Mouse (Mus musculus): Measurements from ENCODE around the gene Pcsk4. TPM values are rescaled to one million over a fixed set of nuclear protein-coding genes. Genes with fewer than 3 reads are reported as not detected.
"Not testable (repeated sequence)": the region's sequence is repeated elsewhere in the genome, so short reads cannot be mapped to it uniquely, and the experiment has no call there.

Pcsk4 gene
- total RNA-seq, 2 experiments from 2014 or later = 0.83 TPM; not detected in 1

- ATAC-seq (ENCODE audit: poor library complexity, severe bottlenecking) = no peak
Observed at GRCm38 (mm10) chr10:80348981-80349380, 19.7 kb upstream of the Pcsk4 start.

GRCm38 (mm10) chr10:80348244-80348781, 19.0 kb upstream of the Pcsk4 start, which contains the start of gene Adamtsl5:
TSS of gene Adamtsl5 (minus strand) at chr10:80348412.
- peak; percentile 70 for ATAC-seq (ENCODE audit: poor library complexity, severe bottlenecking)

GRCm38 (mm10) chr10:80347514-80347967, 18.2 kb upstream of the Pcsk4 start:
- no peak for ATAC-seq (ENCODE audit: poor library complexity, severe bottlenecking)

- not testable (repeated sequence) for ATAC-seq (ENCODE audit: poor library complexity, severe bottlenecking)
Observed at GRCm38 (mm10) chr10:80345929-80346328, 16.6 kb upstream of the Pcsk4 start.

- no peak for ATAC-seq (ENCODE audit: poor library complexity, severe bottlenecking)
Observed at GRCm38 (mm10) chr10:80345122-80345521, 15.8 kb upstream of the Pcsk4 start.

- ATAC-seq (ENCODE audit: poor library complexity, severe bottlenecking) = no peak
Observed at GRCm38 (mm10) chr10:80344131-80344661, 14.9 kb upstream of the Pcsk4 start.

GRCm38 (mm10) chr10:80343425-80343895, 14.2 kb upstream of the Pcsk4 start:
- ATAC-seq (ENCODE audit: poor library complexity, severe bottlenecking) = no peak

GRCm38 (mm10) chr10:80342749-80343424, 13.6 kb upstream of the Pcsk4 start:
- 0 out of 2 replicates have a peak, but pooled peaks have one; percentile 19 for ATAC-seq (ENCODE audit: poor library complexity, severe bottlenecking)

- ATAC-seq (ENCODE audit: poor library complexity, severe bottlenecking) = no peak
Observed at GRCm38 (mm10) chr10:80342305-80342748, 13.0 kb upstream of the Pcsk4 start.

GRCm38 (mm10) chr10:80341491-80342304, 12.4 kb upstream of the Pcsk4 start:
- ATAC-seq (ENCODE audit: poor library complexity, severe bottlenecking) = peak; percentile 20; the same call in 1 of the 2 replicates

GRCm38 (mm10) chr10:80341026-80341425, 11.7 kb upstream of the Pcsk4 start:
- no peak for ATAC-seq (ENCODE audit: poor library complexity, severe bottlenecking)

- ATAC-seq (ENCODE audit: poor library complexity, severe bottlenecking) = peak; percentile 51
Observed at GRCm38 (mm10) chr10:80339941-80340750, 10.8 kb upstream of the Pcsk4 start.

- no peak for ATAC-seq (ENCODE audit: poor library complexity, severe bottlenecking)
Observed at GRCm38 (mm10) chr10:80336263-80336662, 7.0 kb upstream of the Pcsk4 start.

- ATAC-seq (ENCODE audit: poor library complexity, severe bottlenecking) = no peak
Observed at GRCm38 (mm10) chr10:80332525-80332989, 3.3 kb upstream of the Pcsk4 start.

GRCm38 (mm10) chr10:80331636-80332524, 2.6 kb upstream of the Pcsk4 start:
- ATAC-seq (ENCODE audit: poor library complexity, severe bottlenecking) = 0 out of 2 replicates have a peak, but pooled peaks have one; percentile 16

GRCm38 (mm10) chr10:80330888-80331287, 1.6 kb upstream of the Pcsk4 start:
- ATAC-seq (ENCODE audit: poor library complexity, severe bottlenecking) = no peak

- ATAC-seq (ENCODE audit: poor library complexity, severe bottlenecking) = no peak
Observed at GRCm38 (mm10) chr10:80330084-80330483, 786 bp upstream of the Pcsk4 start.

GRCm38 (mm10) chr10:80325045-80325444, 4.3 kb downstream of the Pcsk4 start:
- no peak for ATAC-seq (ENCODE audit: poor library complexity, severe bottlenecking)
